Mouse (Mus musculus) kidney, postnatal 10 days (tissue): ENCODE measurements around the gene Fcgr3.

Experiments used
- DNase-seq: peaks from one replicate; pipeline ENCODE4 v3.0.0; 2021; ENCODE audit warnings: mixed read lengths

Gene Fcgr3

GRCm38 (mm10) chr1:171064491-171065242, at the start of gene Fcgr3:
Fcgr3 (minus strand) TSS chr1:171064935.
- DNase-seq = peak; percentile 85

- peak; percentile 86 for DNase-seq
Observed at GRCm38 (mm10) chr1:171113873-171114299, 49.2 kb upstream of the Fcgr3 start, which contains the start of gene Cfap126. Cfap126 (plus strand) TSS chr1:171113918.

- no peak for DNase-seq
Observed at GRCm38 (mm10) chr1:171112986-171113385, 48.3 kb upstream of the Fcgr3 start.

GRCm38 (mm10) chr1:171111781-171112575, 47.2 kb upstream of the Fcgr3 start:
- DNase-seq = peak; percentile 76

- DNase-seq = peak; percentile 95
Observed at GRCm38 (mm10) chr1:171111020-171111780, 46.5 kb upstream of the Fcgr3 start.

GRCm38 (mm10) chr1:171110659-171111019, 45.9 kb upstream of the Fcgr3 start:
- no peak for DNase-seq

GRCm38 (mm10) chr1:171109620-171110019, 44.9 kb upstream of the Fcgr3 start:
- DNase-seq = no peak

- DNase-seq = no peak
Observed at GRCm38 (mm10) chr1:171105226-171105625, 40.5 kb upstream of the Fcgr3 start.

GRCm38 (mm10) chr1:171103179-171103840, 38.6 kb upstream of the Fcgr3 start:
- DNase-seq = peak; percentile 31

GRCm38 (mm10) chr1:171102547-171103177, 37.9 kb upstream of the Fcgr3 start:
- DNase-seq = peak; percentile 88

GRCm38 (mm10) chr1:171101733-171102546, 37.2 kb upstream of the Fcgr3 start:
- DNase-seq = peak; percentile 89

GRCm38 (mm10) chr1:171101033-171101432, 36.3 kb upstream of the Fcgr3 start:
- no peak for DNase-seq

- DNase-seq = no peak
Observed at GRCm38 (mm10) chr1:171097612-171098011, 32.9 kb upstream of the Fcgr3 start.

- no peak for DNase-seq
Observed at GRCm38 (mm10) chr1:171097136-171097535, 32.4 kb upstream of the Fcgr3 start.

GRCm38 (mm10) chr1:171096110-171096964, 31.6 kb upstream of the Fcgr3 start:
- no peak for DNase-seq

- no peak for DNase-seq
Observed at GRCm38 (mm10) chr1:171094424-171094823, 29.7 kb upstream of the Fcgr3 start.

- no peak for DNase-seq
Observed at GRCm38 (mm10) chr1:171090761-171091160, 26.0 kb upstream of the Fcgr3 start.

- no peak for DNase-seq
Observed at GRCm38 (mm10) chr1:171089891-171090290, 25.2 kb upstream of the Fcgr3 start.

GRCm38 (mm10) chr1:171088237-171088869, 23.6 kb upstream of the Fcgr3 start:
- DNase-seq = peak; percentile 37

- DNase-seq = no peak
Observed at GRCm38 (mm10) chr1:171085718-171086117, 21.0 kb upstream of the Fcgr3 start.
